Mouse (Mus musculus) hindbrain, embryonic 14.5 days (tissue): ENCODE measurements around the gene Gm10181. TPM values are rescaled to one million over a fixed set of nuclear protein-coding genes. Genes with fewer than 3 reads are reported as not detected.
"Not testable (repeated sequence)": the region's sequence is repeated elsewhere in the genome, so short reads cannot be mapped to it uniquely, and the experiment has no call there.

Experiments used
- ATAC-seq: fragments of 200-750 bp; cut with Nextera tagmentation; 2 replicates; pipeline ENCODE4 v1.8.0; 2017; ENCODE audit warnings: moderate number of reproducible peaks, mild to moderate bottlenecking, moderate TSS enrichment, moderate library complexity; ENCODE audit not compliant: low FRiP score
- DNase-seq: peaks from one replicate; pipeline ENCODE4 v3.0.0-alpha.2; 2015; ENCODE audit warnings: low spot score
- H3K27ac ChIP-seq: fragments of 300-500 bp; sonication (generic); 2 replicates; pipeline ENCODE4 v1.5.1; 2014; ENCODE audit warnings: mild to moderate bottlenecking, moderate library complexity
- H3K27me3 ChIP-seq: fragments of 300-500 bp; sonication (generic); 2 replicates; pipeline ENCODE4 v1.6.1; 2014; ENCODE audit warnings: mild to moderate bottlenecking, low read length, mixed read lengths; ENCODE audit not compliant: control insufficient read depth, insufficient read depth
- H3K36me3 ChIP-seq: fragments of 300-500 bp; sonication (generic); replicated peaks from 2 replicates; pipeline ENCODE4 v1.6.1; 2014; ENCODE audit not compliant: control insufficient read depth, insufficient read depth
- H3K4me1 ChIP-seq: fragments of 300-500 bp; sonication (generic); replicated peaks from 2 replicates; pipeline ENCODE4 v1.6.1; 2014; ENCODE audit warnings: antibody characterized with exemption, low read length, mixed read lengths; ENCODE audit not compliant: control insufficient read depth, insufficient read depth
- H3K4me2 ChIP-seq: fragments of 300-500 bp; sonication (generic); replicated peaks from 2 replicates; pipeline ENCODE4 v1.6.1; 2014; ENCODE audit warnings: mild to moderate bottlenecking, moderate library complexity
- H3K4me3 ChIP-seq: fragments of 300-500 bp; sonication (generic); replicated peaks from 2 replicates; pipeline ENCODE4 v1.5.1; 2014; ENCODE audit warnings: mild to moderate bottlenecking, low read length
- H3K9ac ChIP-seq: fragments of 300-500 bp; sonication (generic); 2 replicates; pipeline ENCODE4 v1.6.1; 2014
- H3K9me3 ChIP-seq: fragments of 300-500 bp; sonication (generic); 2 replicates; pipeline ENCODE4 v1.6.1; 2016; ENCODE audit warnings: low read length; ENCODE audit not compliant: control insufficient read depth
- WGBS: fragments of 180-500 bp; shearing (Covaris S2); extraction: QIAGEN DNeasy Blood & Tissue Kit; methylation state at CpG from one replicate; pipeline ENCODE4 v1.1.7; 2014; 5-methylcytosine and 5-hydroxymethylcytosine counted together
- polyA plus RNA-seq: library from polyadenylated mRNA; unstranded; fragments of >200 nt; fragmentation: Nextera tagmentation; extraction: Ambion mirVana; gene quantifications from 2 replicates; pipeline ENCODE4 v1.2.1, GENCODE M21; 2014

The Gm10181 gene
- polyA plus RNA-seq, 1 experiment from 2014 or later = not detected

DNA sequence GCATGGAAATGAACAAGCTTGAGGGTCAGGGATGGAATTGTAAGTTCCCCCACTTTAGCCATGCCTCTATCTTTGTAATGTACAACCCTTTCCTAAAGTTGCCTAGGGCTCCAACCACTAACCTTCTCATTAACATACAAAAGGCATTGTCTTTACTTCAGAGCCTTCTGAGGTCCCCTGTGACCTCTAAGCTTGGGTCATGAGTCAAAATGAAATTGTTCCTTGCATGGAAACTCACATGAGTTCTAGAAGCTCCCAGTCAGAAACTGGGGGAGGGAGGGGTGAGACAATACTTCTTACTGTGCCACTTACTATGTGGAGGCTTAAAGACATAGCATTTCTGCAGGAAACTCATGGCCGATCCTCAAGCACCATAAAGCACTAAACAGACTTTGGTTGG lies 16.6 kb upstream of the Gm10181 start:
- Histone ChIP-seq H3K9ac (no peak overlapping the region), H3K4me2 (no peak overlapping the region), H3K27me3 (no peaks in the 10 kb centered on the region), H3K9me3 (no peaks in the 10 kb centered on the region), H3K27ac (no peak overlapping the region), H3K36me3 (no peaks in the 10 kb centered on the region), H3K4me3 (no peak overlapping the region), H3K4me1 (no peaks in the 10 kb centered on the region)
- no peak for DNase-seq
- WGBS = 93% methylated on average over 1 of the region's 1 CpGs
- no peak for ATAC-seq

DNA sequence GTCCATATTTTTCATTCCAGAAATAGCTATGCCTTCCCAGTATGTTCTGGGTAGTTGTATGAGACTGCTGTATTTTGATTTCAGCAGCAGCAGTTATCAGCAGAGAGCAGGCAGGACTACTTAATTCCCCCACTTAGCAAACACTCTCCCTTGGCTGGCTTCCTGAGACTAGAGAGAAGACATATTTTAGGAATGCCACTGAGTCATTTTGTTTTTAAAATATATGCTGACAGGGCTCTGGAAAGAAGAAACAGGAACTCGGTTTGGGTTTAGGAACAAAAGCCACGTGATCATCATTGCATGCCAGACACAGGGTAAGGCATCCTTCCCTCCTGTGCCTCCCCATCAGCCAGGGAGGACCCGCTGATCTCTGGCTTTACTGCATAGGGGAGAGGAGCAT lies 13.2 kb upstream of the Gm10181 start:
- no peak overlapping the region for H3K4me3 ChIP-seq
- H3K4me1 ChIP-seq = no peaks in the 10 kb centered on the region
- DNase-seq = no peak
- H3K27me3 ChIP-seq = no peaks in the 10 kb centered on the region
- no peaks in the 10 kb centered on the region for H3K36me3 ChIP-seq
- H3K9ac ChIP-seq = no peak overlapping the region
- no peak for ATAC-seq
- H3K4me2 ChIP-seq = no peak overlapping the region
- no peak overlapping the region for H3K27ac ChIP-seq
- H3K9me3 ChIP-seq = no peaks in the 10 kb centered on the region
- WGBS = 71% methylated on average over 3 of the region's 3 CpGs

DNA sequence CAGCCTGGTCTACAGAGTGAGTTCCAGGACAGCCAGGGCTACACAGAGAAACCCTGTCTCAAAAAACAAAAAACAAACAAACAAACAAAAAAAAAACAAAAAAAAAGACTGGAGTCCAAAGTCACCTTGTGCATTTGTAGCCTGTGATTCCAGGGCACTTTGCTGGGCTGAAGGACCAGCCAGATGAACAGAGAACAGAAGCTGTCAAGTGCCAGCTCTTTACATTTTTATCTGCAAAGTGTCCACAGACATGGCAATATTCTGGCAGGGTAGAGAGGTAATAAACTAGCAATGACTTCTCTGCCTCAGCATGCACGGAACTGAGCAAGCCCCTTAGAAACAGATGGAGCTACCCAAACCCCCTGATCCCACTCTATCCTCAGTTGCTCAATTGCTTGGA lies 12.7 kb upstream of the Gm10181 start:
- H3K9ac ChIP-seq = no peak overlapping the region
- ATAC-seq (no peak), DNase-seq (no peak)
- no peak overlapping the region for H3K27ac ChIP-seq
- H3K4me3 ChIP-seq = no peak overlapping the region
- H3K36me3 ChIP-seq = no peaks in the 10 kb centered on the region
- 88% methylated on average over 1 of the region's 1 CpGs for WGBS
- H3K4me2 ChIP-seq = no peak overlapping the region
- H3K27me3 ChIP-seq = no peaks in the 10 kb centered on the region
- H3K9me3 ChIP-seq = no peaks in the 10 kb centered on the region
- H3K4me1 ChIP-seq = no peaks in the 10 kb centered on the region

DNA sequence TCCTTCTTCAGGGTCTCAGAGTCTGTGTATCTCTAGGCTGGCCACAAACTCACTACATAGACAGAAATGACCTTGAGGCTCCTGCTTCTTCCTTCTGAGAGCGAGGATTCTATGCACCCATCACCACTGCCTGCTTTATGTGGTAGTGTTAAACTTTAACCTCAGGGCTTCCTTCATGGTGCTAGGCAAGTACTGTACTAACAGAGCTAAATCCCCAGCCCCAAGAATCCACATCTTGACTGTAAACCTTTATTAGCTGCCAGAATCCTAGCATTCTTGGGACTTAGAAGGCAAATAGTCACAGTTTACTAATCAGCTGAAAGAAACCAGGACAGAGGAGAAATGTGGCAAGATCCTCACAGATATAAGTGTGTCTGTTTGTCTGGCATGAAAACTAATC lies 1.6 kb downstream of the Gm10181 start:
- H3K4me2 ChIP-seq = no peak overlapping the region
- ATAC-seq = no peak
- H3K4me3 ChIP-seq = no peak overlapping the region
- WGBS = 82% methylated on average over 1 of the region's 1 CpGs
- no peaks in the 10 kb centered on the region for H3K27me3 ChIP-seq
- H3K9me3 ChIP-seq = no peaks in the 10 kb centered on the region
- no peak overlapping the region for H3K9ac ChIP-seq
- H3K27ac ChIP-seq = no peak overlapping the region
- H3K36me3 ChIP-seq = no peaks in the 10 kb centered on the region
- DNase-seq = no peak
- H3K4me1 ChIP-seq = no peaks in the 10 kb centered on the region

DNA sequence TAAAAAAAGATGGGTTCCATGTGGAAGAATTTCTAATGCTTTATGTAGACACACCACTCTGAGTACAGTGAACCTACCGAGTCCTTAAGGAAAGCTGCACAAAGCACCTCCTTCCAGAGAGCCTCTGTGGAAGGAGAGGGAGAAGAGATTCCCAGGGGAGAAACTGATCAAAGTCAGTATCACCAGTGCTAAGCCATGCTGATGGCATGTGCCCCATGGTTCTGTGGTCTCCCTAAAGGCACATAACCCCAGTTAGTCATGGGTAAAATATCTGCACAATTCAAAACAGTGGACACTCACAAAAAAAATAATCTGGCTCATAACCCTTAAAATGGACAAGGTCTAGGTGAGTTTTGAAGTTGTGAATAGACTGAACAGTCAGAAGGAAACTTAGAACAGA lies 13.7 kb downstream of the Gm10181 start:
- Histone ChIP-seq H3K9ac (no peak overlapping the region), H3K27ac (no peak overlapping the region), H3K4me3 (no peak overlapping the region), H3K9me3 (peaks cover 12% of the 10 kb centered on the region; the same call in 1 of the 2 replicates), H3K27me3 (no peaks in the 10 kb centered on the region), H3K36me3 (peaks cover 28% of the 10 kb centered on the region), H3K4me2 (no peak overlapping the region), H3K4me1 (no peaks in the 10 kb centered on the region)
- WGBS = 100% methylated on average over 1 of the region's 1 CpGs
- DNase-seq = no peak
- ATAC-seq = no peak

DNA sequence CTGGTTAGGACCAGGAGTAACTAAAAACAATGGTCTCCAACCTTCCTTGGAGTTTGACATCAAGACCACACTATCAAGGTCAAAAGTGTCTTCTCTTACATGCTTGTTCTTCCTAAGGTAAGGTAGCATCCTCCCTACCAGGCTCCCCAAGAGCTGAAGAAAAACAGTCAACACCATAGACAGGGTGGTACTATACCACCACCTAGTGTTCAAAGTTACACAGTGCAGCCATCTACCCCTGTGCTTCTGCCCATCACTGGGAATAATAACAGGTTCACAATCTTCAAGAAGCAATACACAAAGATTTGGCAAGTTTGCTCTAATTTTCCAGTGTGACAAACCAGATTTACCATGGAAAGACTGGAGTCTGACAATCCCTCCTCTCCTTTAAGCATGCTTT lies 15.4 kb downstream of the Gm10181 start:
- Histone ChIP-seq H3K4me1 (no peaks in the 10 kb centered on the region), H3K9ac (no peak overlapping the region), H3K36me3 (peaks cover 41% of the 10 kb centered on the region), H3K27me3 (no peaks in the 10 kb centered on the region), H3K4me2 (no peak overlapping the region), H3K9me3 (peaks cover 12% of the 10 kb centered on the region; the same call in 1 of the 2 replicates), H3K4me3 (no peak overlapping the region), H3K27ac (no peak overlapping the region)
- no peak for ATAC-seq
- DNase-seq = peak; percentile 64

DNA sequence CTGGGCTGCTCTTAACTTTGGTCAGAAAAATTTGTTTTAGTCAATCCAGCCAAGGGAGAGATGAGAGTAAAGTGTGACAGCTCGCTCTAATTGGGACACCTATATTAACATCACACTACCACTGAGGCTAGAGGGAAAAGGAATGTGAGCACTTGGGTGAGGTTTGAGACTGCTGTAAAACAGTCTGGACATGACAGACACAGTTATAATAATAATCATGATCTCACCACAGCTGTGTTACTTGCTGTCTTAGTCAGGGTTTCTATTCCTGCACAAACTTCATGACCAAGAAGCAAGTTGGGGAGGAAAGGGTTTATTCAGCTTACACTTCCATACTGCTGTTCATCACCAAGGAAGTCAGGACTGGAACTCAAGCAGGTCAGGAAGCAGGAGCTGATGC lies 34.4 kb downstream of the Gm10181 start:
- H3K4me1 ChIP-seq, H3K9me3 ChIP-seq, ATAC-seq, H3K9ac ChIP-seq, H3K27me3 ChIP-seq, H3K4me2 ChIP-seq, DNase-seq, H3K4me3 ChIP-seq, H3K27ac ChIP-seq: not testable (repeated sequence)
- WGBS = 100% methylated on average over 1 of the region's 1 CpGs
- peaks cover 49% of the 10 kb centered on the region for H3K36me3 ChIP-seq

DNA sequence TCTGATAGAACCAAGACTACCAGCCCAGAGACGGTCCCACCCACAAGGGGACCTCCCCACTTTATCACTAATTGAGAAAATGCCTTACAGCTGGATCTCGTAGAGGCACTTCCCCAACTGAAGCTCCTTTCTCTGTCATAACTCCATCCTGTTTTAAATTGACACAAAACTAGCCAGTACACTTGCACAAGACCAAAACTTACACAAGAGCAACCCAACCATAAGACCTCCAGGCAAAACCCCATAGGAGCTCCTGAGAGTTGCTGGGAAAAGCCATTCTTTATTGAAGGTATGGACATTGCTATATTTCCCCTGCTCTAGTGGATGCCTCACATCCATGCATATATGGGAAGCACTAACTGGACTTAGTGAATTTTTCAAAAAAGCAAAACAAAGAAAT lies 34.8 kb downstream of the Gm10181 start:
- DNase-seq (no peak), ATAC-seq (no peak)
- H3K36me3 ChIP-seq = peaks cover 47% of the 10 kb centered on the region
- WGBS = 92% methylated on average over 2 of the region's 2 CpGs
- no peak overlapping the region for H3K27ac ChIP-seq
- H3K4me2 ChIP-seq = no peak overlapping the region
- H3K9ac ChIP-seq = no peak overlapping the region
- H3K4me1 ChIP-seq = no peaks in the 10 kb centered on the region
- H3K4me3 ChIP-seq = no peak overlapping the region
- H3K27me3 ChIP-seq = no peaks in the 10 kb centered on the region
- no peaks in the 10 kb centered on the region for H3K9me3 ChIP-seq

DNA sequence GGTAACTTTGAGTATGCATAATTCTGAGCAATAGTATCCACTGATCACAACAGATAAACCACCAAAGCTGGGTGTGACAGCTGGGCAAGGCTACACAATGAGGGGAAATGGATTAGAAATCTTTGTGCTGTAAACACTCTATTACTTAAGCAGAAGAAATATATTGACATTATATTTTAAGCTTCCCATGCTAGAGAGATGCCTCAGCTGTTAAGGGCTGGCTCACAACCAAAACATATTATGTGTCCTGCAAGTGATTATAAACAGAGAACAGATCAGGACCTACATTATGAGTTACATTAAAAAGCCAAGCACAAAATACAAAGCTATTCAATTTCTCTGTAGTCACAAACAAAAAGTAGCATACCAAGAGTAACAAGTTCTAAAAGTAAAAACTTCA lies 43.0 kb downstream of the Gm10181 start:
- H3K27ac ChIP-seq = no peak overlapping the region
- DNase-seq (no peak), ATAC-seq (no peak)
- H3K36me3 ChIP-seq = peaks cover 12% of the 10 kb centered on the region; the same call in 1 of the 2 replicates
- H3K9me3 ChIP-seq = no peaks in the 10 kb centered on the region
- H3K9ac ChIP-seq = no peak overlapping the region
- no peak overlapping the region for H3K4me3 ChIP-seq
- no peak overlapping the region for H3K4me2 ChIP-seq
- H3K27me3 ChIP-seq = no peaks in the 10 kb centered on the region
- H3K4me1 ChIP-seq = no peaks in the 10 kb centered on the region

DNA sequence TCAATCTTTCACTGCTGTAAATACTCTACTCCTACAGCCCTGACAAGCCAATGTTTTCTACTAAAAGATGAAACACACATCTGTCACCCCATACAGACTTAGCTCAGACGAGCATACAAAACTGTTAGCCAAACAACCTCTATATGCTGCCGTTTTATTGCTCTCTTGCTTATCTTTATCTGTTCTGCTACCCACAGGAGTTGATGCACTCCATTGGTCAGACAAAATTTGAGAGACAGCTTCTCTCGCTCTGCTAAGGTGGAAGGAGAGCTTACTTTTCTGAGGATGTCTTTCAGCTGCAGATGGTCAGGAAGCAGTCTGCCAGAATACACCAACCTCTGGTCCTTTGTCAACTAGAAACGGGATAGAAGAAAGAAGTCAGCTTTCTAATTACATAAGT lies 43.7 kb downstream of the Gm10181 start:
- H3K4me2 ChIP-seq = no peak overlapping the region
- no peak for ATAC-seq
- no peak overlapping the region for H3K4me3 ChIP-seq
- WGBS = 81% methylated on average over 4 of the region's 4 CpGs
- no peaks in the 10 kb centered on the region for H3K4me1 ChIP-seq
- H3K36me3 ChIP-seq = peaks cover 12% of the 10 kb centered on the region; the same call in 1 of the 2 replicates
- no peaks in the 10 kb centered on the region for H3K9me3 ChIP-seq
- H3K9ac ChIP-seq = no peak overlapping the region
- no peak for DNase-seq
- H3K27me3 ChIP-seq = no peaks in the 10 kb centered on the region
- H3K27ac ChIP-seq = no peak overlapping the region
